Mouse (Mus musculus) kidney, adult 2 months (tissue): ENCODE results near the gene Sgf29. TPM values are rescaled to one million over a fixed set of nuclear protein-coding genes. Genes with fewer than 3 reads are reported as not detected.

Experiments
- DNase-seq: peaks from one replicate; pipeline ENCODE4 v3.0.0; 2021
- H3K27ac ChIP-seq: fragments of 200-500 bp; 2 replicates; pipeline ENCODE4 v1.5.1; 2012; ENCODE audit warnings: low read depth, low read length, control low read depth, inconsistent platforms; ENCODE audit not compliant: insufficient read depth
- H3K27me3 ChIP-seq: fragments of 200-500 bp; replicated peaks from 2 replicates; pipeline ENCODE4 v1.6.1; 2012; ENCODE audit warnings: mild to moderate bottlenecking, moderate library complexity, low read length, inconsistent platforms; ENCODE audit not compliant: control insufficient read depth, insufficient read depth
- H3K36me3 ChIP-seq: fragments of 200-500 bp; 2 replicates; pipeline ENCODE4 v1.6.1; 2012; ENCODE audit warnings: mild to moderate bottlenecking, moderate library complexity, low read length, inconsistent platforms; ENCODE audit not compliant: control insufficient read depth, insufficient read depth
- H3K4me1 ChIP-seq: fragments of 200-500 bp; 2 replicates; pipeline ENCODE4 v1.6.1; 2011; ENCODE audit warnings: low read length; ENCODE audit not compliant: control insufficient read depth, insufficient read depth
- H3K4me3 ChIP-seq: fragments of 200-500 bp; 2 replicates; pipeline ENCODE4 v1.5.1; 2011; ENCODE audit warnings: mild to moderate bottlenecking, low read depth, low read length, control low read depth; ENCODE audit not compliant: insufficient read depth
- CTCF ChIP-seq: fragments of 200-500 bp; conservative IDR thresholded peaks from 2 replicates; pipeline ENCODE4 v1.5.1; 2011; ENCODE audit warnings: low read depth, mild to moderate bottlenecking, control low read depth, low read length, moderate library complexity, mixed read lengths; ENCODE audit not compliant: insufficient read depth, insufficient read length
- POLR2A ChIP-seq: fragments of 200-500 bp; IDR thresholded peaks from one replicate; pipeline ENCODE4 v1.6.1; 2011; ENCODE audit warnings: low read depth, low read length, control low read depth
- WGBS: fragments of 180-500 bp; shearing (Covaris S2); methylation state at CpG from one replicate; pipeline ENCODE4 v1.1.7; 2018; 5-methylcytosine and 5-hydroxymethylcytosine counted together
- polyA plus RNA-seq: library from polyadenylated mRNA; depleted of rRNA; stranded (reverse); fragments of >200 nt; gene quantifications from 2 replicates; pipeline ENCODE4 v1.2.3, GENCODE M21; 2012

Gene Sgf29
- polyA plus RNA-seq, 1 experiment, result 28.1 TPM

DNA sequence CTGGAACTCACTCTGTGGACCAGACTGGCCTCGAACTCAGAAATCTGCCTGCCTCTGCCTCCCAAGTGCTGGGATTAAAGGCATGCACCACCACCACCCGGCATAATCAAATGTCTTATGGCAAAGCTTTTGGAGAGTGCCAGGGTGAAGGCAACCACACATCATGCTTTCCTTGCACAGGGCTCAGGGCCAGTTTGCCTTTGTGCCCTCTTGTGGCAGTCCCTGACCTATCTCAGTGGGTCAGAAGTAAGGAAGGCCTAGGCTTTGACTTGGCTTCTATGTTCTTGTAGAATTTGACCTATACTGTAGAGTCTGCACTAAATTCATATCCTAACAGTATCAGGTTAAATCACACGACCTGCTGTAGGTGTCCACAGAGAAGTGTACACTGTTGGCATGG is 32.4 kb upstream of the Sgf29 start:
- Histone ChIP-seq H3K27me3 (no peaks in the 10 kb centered on the region), H3K4me3 (no peak overlapping the region), H3K36me3 (no peaks in the 10 kb centered on the region), H3K27ac (no peak overlapping the region), H3K4me1 (no peaks in the 10 kb centered on the region)
- no peak for DNase-seq
- TF ChIP-seq CTCF (peak; percentile 26; the same call in 1 of the 2 replicates), POLR2A (no peak)
- WGBS, result 72% methylated on average over 3 of the region's 3 CpGs

DNA sequence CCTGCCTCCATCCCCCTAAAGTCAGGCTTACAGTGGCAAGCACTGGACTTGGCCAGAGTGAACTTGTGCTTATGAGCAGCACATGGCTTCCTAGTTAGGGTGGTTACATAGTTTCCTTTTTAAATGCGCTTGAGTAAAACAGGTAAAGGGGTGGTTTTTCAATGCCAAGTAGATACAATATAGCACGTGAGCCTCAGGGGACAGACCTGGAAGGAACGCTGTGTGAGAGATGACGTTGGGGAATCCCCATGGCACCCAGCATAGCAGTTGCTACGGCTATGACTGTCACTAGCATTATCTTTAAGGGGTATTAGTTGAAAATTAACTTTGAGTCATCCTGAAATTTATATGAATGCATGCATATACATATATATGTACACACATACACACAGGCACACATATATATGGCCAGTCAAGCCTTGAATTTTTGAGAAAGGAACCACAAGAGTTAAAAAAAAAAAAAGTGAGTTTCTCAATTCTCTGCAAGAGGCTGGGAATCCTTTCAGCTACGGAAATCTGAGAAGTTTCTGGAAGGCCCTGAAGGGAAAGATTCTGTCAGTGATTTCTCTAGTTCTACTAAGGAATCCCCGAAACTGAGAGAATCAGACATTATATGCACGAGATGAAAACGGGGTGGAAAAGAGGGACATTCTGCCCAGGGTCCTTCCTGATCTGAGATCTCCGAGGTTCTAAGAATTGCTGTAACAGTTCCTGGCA is 29.4 kb upstream of the Sgf29 start:
- Histone ChIP-seq H3K4me1 (no peaks in the 10 kb centered on the region), H3K36me3 (no peaks in the 10 kb centered on the region), H3K27ac (no peak overlapping the region), H3K4me3 (no peak overlapping the region), H3K27me3 (no peaks in the 10 kb centered on the region)
- 81% methylated on average over 10 of the region's 10 CpGs for WGBS
- DNase-seq, result no peak
- TF ChIP-seq POLR2A, result no peak

DNA sequence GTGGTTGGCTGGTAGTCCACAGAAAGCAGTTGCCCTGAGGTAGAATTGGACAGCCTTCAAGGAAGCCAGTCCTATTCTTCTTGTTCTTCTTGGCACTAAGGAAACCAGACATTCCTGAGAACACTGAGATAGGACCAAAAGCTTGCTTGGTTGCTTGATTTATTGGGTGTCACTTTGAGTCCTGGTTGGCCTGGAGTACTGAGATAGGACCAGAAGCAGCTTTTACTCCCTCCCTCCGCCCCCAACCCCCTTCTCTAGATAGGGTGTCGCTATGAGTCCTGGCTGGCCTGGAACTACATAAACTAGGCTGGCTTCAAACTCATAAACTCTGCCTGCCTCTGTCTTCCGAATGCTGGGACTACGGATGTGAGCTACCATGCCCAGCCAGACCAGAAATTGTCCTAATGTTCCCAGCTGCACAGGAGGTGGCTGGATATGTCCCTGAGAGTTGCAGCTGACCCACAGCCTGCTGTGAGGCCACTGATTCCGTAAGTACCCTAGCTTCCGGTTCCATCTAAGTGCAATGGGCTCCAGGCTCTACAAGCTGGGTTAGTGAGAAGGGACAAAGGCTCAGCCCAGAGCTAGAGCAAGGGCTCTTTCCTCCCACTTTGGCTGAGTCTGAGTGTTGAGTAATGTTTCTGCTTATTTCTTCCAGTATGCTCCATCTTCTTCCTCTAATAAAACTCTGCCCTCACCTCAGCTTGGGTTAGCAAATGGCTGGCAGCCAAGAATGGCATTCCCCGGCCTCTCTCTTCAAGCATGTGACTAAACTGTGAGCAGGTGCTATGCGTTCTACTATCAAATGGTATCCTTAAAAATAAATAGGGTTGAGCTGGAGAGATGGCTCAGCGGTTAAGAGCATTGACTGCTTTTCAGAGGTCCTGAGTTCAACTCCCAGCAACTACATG is 27.4 kb upstream of the Sgf29 start:
- Histone ChIP-seq H3K27ac (no peak overlapping the region), H3K4me1 (no peaks in the 10 kb centered on the region), H3K4me3 (no peak overlapping the region), H3K36me3 (no peaks in the 10 kb centered on the region), H3K27me3 (no peaks in the 10 kb centered on the region)
- TF ChIP-seq POLR2A (no peak), CTCF (no peak)
- 65% methylated on average over 9 of the region's 9 CpGs for WGBS
- DNase-seq, result peak; percentile 32

DNA sequence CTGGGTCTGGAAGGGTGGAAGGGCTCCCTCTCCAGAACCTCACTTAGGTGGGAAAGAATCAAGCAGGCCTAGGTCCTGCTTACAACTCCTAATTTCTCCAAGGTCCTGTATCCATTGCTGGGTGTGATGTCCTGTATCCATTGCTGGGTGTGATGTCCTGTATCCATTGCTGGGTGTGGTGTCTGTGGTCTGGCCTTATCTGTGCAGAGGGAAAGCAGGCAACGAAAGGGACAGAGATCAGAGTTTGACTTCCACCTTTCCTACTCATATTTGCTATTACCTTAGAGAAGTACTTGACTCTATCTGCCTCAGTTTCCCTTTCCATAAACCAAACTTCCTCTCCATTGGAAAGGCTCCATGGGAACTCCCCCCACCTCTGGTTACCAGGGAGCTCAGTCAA is 25.7 kb upstream of the Sgf29 start:
- Histone ChIP-seq H3K4me3 (no peak overlapping the region), H3K4me1 (no peaks in the 10 kb centered on the region), H3K36me3 (no peaks in the 10 kb centered on the region), H3K27ac (peak overlapping the region; percentile 14; the same call in 1 of the 2 replicates), H3K27me3 (no peaks in the 10 kb centered on the region)
- no peak for TF ChIP-seq POLR2A
- TF ChIP-seq CTCF, result no peak
- WGBS, result 90% methylated on average over 1 of the region's 1 CpGs
- DNase-seq, result no peak

DNA sequence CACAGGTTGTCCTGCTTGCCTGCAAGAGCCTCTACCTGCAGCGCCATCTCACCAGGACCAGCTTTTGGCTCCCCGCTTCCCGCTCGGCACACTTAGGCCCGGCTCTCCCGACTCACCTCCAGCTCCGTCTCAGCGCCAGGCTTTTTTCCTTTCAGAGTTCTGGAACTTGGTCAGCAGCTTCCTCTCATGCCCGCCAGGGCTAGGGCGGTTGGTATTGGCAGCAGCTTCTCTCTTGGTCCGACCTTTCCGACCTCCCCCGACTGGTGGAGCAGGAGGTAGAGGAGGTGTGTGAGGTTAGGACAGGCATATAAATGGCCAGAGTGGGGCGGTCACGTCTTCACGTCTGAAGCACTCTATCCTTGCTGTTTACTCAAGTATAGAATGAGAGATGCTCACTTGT is 24.3 kb upstream of the Sgf29 start:
- Histone ChIP-seq H3K27ac (peak overlapping the region; percentile 74), H3K27me3 (no peaks in the 10 kb centered on the region), H3K4me3 (peak overlapping the region; percentile 44), H3K36me3 (no peaks in the 10 kb centered on the region), H3K4me1 (no peaks in the 10 kb centered on the region)
- DNase-seq, result no peak
- TF ChIP-seq CTCF (no peak), POLR2A (no peak)
- 64% methylated on average over 16 of the region's 16 CpGs for WGBS

DNA sequence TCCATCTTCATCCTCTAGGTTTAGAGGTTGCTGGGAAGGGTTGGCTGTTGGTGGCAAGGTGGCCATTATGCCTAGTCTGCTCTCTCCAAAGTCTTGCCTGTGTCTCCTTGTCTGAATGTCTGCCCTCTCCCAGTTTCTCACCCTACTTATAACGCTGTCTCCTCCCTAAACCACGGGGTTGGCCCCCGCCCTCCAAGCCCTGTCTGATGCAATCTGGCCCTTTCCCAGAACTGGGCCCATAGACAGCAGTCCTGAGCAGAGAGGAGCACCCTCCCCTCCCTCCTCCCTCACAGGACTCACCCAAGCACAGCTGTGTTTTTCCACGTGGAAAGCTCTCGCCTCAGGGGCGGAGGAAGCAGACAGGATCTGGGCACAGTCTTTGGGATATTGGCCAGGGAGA is 23.7 kb upstream of the Sgf29 start:
- Histone ChIP-seq H3K4me3 (peak overlapping the region; percentile 44), H3K4me1 (no peaks in the 10 kb centered on the region), H3K36me3 (no peaks in the 10 kb centered on the region), H3K27me3 (no peaks in the 10 kb centered on the region), H3K27ac (peak overlapping the region; percentile 74; the same call in 1 of the 2 replicates)
- DNase-seq, result peak; percentile 86
- 23% methylated on average over 6 of the region's 6 CpGs for WGBS
- TF ChIP-seq POLR2A (peak; percentile 19), CTCF (no peak)

DNA sequence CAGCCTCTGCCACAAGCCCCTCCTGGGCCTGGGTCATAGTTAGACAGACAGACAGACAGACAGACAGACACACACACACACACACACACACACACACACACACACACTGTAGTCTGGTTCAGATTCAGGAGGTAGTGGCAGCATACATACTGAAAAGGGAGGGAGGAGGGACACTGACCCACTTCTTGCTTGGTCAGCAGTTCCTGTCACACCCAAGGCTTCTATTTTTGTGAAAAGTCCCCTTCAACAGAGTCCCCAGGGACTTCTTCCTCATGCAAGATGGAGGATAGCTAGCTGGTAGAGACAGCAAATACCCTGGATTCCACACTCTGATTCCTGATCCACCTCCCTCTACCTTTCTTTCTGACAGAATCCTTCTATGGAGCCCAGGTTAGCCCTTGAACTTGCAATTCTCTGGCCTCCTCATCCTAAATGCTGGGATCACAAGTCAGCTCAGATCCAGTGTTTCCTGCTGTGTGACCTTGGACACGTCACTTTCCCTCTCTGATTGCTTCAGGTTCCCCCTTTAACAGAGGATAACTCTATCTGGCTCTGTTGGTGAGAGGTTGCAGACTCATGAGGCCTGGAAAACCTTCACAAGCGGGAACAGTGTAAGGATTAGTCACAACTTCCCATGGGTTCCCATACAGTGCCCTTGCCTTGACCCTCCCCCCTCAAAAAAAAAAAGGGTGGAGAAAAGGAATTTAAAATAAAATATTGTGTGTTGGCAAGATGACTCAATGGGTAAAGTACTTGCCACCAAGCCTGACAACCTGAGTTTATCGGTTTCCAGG is 23.1 kb upstream of the Sgf29 start:
- H3K4me3 ChIP-seq, result no peak overlapping the region
- no peaks in the 10 kb centered on the region for H3K4me1 ChIP-seq
- WGBS, result 79% methylated on average over 3 of the region's 3 CpGs
- H3K27me3 ChIP-seq, result no peaks in the 10 kb centered on the region
- no peaks in the 10 kb centered on the region for H3K36me3 ChIP-seq
- peak overlapping the region; percentile 77 for H3K27ac ChIP-seq
- no peak for TF ChIP-seq POLR2A
- no peak for TF ChIP-seq CTCF
- no peak for DNase-seq
